Mouse (Mus musculus) liver, embryonic 13.5 days (tissue): Measurements from ENCODE around the gene Olfr31. TPM values are rescaled to one million over a fixed set of nuclear protein-coding genes. Genes with fewer than 3 reads are reported as not detected.

Source experiments
- polyA plus RNA-seq: library from polyadenylated mRNA; unstranded; fragments of >200 nt; fragmentation: Nextera tagmentation; extraction: Ambion mirVana; gene quantifications from 2 replicates; pipeline ENCODE4 v1.2.1, GENCODE M21; 2015

The Olfr31 gene
- polyA plus RNA-seq, 1 experiment from 2014 or later = not detected

Other genes starting within 250 kb of the Olfr31 start
- gene Psmd6, start 201.8 kb upstream of the Olfr31 start, polyA plus RNA-seq = 182 and 205 TPM in 2 replicates
- not detected in 2 replicates for gene Olfr720, start 136.0 kb upstream of the Olfr31 start, polyA plus RNA-seq
- 2.3 and 2.4 TPM in 2 replicates for gene Il3ra, start 23.4 kb downstream of the Olfr31 start, polyA plus RNA-seq
- not detected in 2 replicates for gene Olfr721-ps1, start 78.5 kb downstream of the Olfr31 start, polyA plus RNA-seq